Mouse (Mus musculus): Measurements from ENCODE around the gene 2310034G01Rik. TPM values are rescaled to one million over a fixed set of nuclear protein-coding genes. Genes with fewer than 3 reads are reported as not detected.

Gene 2310034G01Rik
- 1.2 and 1.8 TPM in 2 replicates for polyA plus RNA-seq (2014; fragmentation: Nextera tagmentation; extraction: Ambion mirVana)

GRCm38 (mm10) chr19:46350168-46350932 is at the start of gene 2310034G01Rik:
2310034G01Rik (minus strand) TSS chr19:46350302.
- DNase-seq (ENCODE audit: low spot score) (no peak), ATAC-seq (ENCODE audit: insufficient number of reproducible peaks, low FRiP score, low TSS enrichment, low read depth) (no peak)
- peak within 1 kb of the TSS; percentile 73 for H3K4me2 ChIP-seq (ENCODE audit: low read depth, severe bottlenecking)
- H3K9ac ChIP-seq (ENCODE audit: low read length): peak within 1 kb of the TSS; percentile 72
- no peak within 1 kb of the TSS for H3K27ac ChIP-seq (replicated peaks; ENCODE audit: low read depth, low read length)
- H3K27me3 ChIP-seq (ENCODE audit: control insufficient read depth, insufficient read depth, low read length): 0 out of 2 replicates have a peak, but pooled peaks cover 6% of the 10 kb centered on the region
- H3K4me1 ChIP-seq (ENCODE audit: control insufficient read depth, insufficient read depth, low read length): no peaks in the 10 kb centered on the region
- no peaks in the 10 kb centered on the region for H3K36me3 ChIP-seq (ENCODE audit: control insufficient read depth, insufficient read depth, low read length)
- WGBS: 56% methylated on average over 10 of the region's 10 CpGs
- no peaks in the 10 kb centered on the region for H3K9me3 ChIP-seq (ENCODE audit: control insufficient read depth, low read length)
- H3K4me3 ChIP-seq (ENCODE audit: low read depth, low read length): peak within 1 kb of the TSS; percentile 53

- DNase-seq (ENCODE audit: low spot score) (no peak), ATAC-seq (ENCODE audit: insufficient number of reproducible peaks, low FRiP score, low TSS enrichment, low read depth) (no peak)
- Histone ChIP-seq H3K4me2 (ENCODE audit: low read depth, severe bottlenecking) (no peak overlapping the region), H3K27ac (replicated peaks; ENCODE audit: low read depth, low read length) (no peak overlapping the region), H3K27me3 (ENCODE audit: control insufficient read depth, insufficient read depth, low read length) (no peaks in the 10 kb centered on the region), H3K9ac (ENCODE audit: low read length) (no peak overlapping the region), H3K4me1 (ENCODE audit: control insufficient read depth, insufficient read depth, low read length) (peaks cover 16% of the 10 kb centered on the region), H3K36me3 (ENCODE audit: control insufficient read depth, insufficient read depth, low read length) (peaks cover 14% of the 10 kb centered on the region), H3K9me3 (ENCODE audit: control insufficient read depth, low read length) (no peaks in the 10 kb centered on the region), H3K4me3 (ENCODE audit: low read depth, low read length) (no peak overlapping the region)
- 39% methylated on average over 7 of the region's 7 CpGs for WGBS
Measured at GRCm38 (mm10) chr19:46399886-46400285, 49.8 kb upstream of the 2310034G01Rik start.

- Histone ChIP-seq H3K4me3 (ENCODE audit: low read depth, low read length) (no peak overlapping the region), H3K27me3 (ENCODE audit: control insufficient read depth, insufficient read depth, low read length) (no peaks in the 10 kb centered on the region), H3K9me3 (ENCODE audit: control insufficient read depth, low read length) (no peaks in the 10 kb centered on the region), H3K9ac (ENCODE audit: low read length) (no peak overlapping the region), H3K4me2 (ENCODE audit: low read depth, severe bottlenecking) (no peak overlapping the region), H3K36me3 (ENCODE audit: control insufficient read depth, insufficient read depth, low read length) (peaks cover 12% of the 10 kb centered on the region), H3K27ac (replicated peaks; ENCODE audit: low read depth, low read length) (no peak overlapping the region), H3K4me1 (ENCODE audit: control insufficient read depth, insufficient read depth, low read length) (peaks cover 17% of the 10 kb centered on the region)
- no peak for ATAC-seq (ENCODE audit: insufficient number of reproducible peaks, low FRiP score, low TSS enrichment, low read depth)
- DNase-seq (ENCODE audit: low spot score): no peak
- 83% methylated on average over 6 of the region's 6 CpGs for WGBS
Measured at GRCm38 (mm10) chr19:46399372-46399771, 49.3 kb upstream of the 2310034G01Rik start.

- WGBS: 53% methylated on average over 3 of the region's 3 CpGs
- Histone ChIP-seq H3K27me3 (ENCODE audit: control insufficient read depth, insufficient read depth, low read length) (no peaks in the 10 kb centered on the region), H3K36me3 (ENCODE audit: control insufficient read depth, insufficient read depth, low read length) (peaks cover 7% of the 10 kb centered on the region), H3K9ac (ENCODE audit: low read length) (no peak overlapping the region), H3K4me2 (ENCODE audit: low read depth, severe bottlenecking) (peak overlapping the region; percentile 71; the same call in 1 of the 2 replicates), H3K4me3 (ENCODE audit: low read depth, low read length) (peak overlapping the region; percentile 84), H3K4me1 (ENCODE audit: control insufficient read depth, insufficient read depth, low read length) (peaks cover 21% of the 10 kb centered on the region), H3K9me3 (ENCODE audit: control insufficient read depth, low read length) (no peaks in the 10 kb centered on the region), H3K27ac (replicated peaks; ENCODE audit: low read depth, low read length) (no peak overlapping the region)
- DNase-seq (ENCODE audit: low spot score) (no peak), ATAC-seq (ENCODE audit: insufficient number of reproducible peaks, low FRiP score, low TSS enrichment, low read depth) (no peak)
Measured at GRCm38 (mm10) chr19:46398401-46398800, 48.3 kb upstream of the 2310034G01Rik start.

- under 1% methylated on average over 18 of the region's 19 CpGs for WGBS
Measured at GRCm38 (mm10) chr19:46397436-46398001, 47.4 kb upstream of the 2310034G01Rik start.

GRCm38 (mm10) chr19:46396686-46397435 is 46.8 kb upstream of the 2310034G01Rik start, which contains the start of gene Sufu:
Sufu (plus strand) TSS chr19:46396896.
- Histone ChIP-seq H3K27me3 (ENCODE audit: control insufficient read depth, insufficient read depth, low read length) (no peaks in the 10 kb centered on the region), H3K9me3 (ENCODE audit: control insufficient read depth, low read length) (no peaks in the 10 kb centered on the region), H3K4me3 (ENCODE audit: low read depth, low read length) (peak within 1 kb of the TSS; percentile 84), H3K4me1 (ENCODE audit: control insufficient read depth, insufficient read depth, low read length) (peaks cover 21% of the 10 kb centered on the region), H3K9ac (ENCODE audit: low read length) (peak within 1 kb of the TSS; percentile 83), H3K27ac (replicated peaks; ENCODE audit: low read depth, low read length) (peak within 1 kb of the TSS; percentile 81), H3K36me3 (ENCODE audit: control insufficient read depth, insufficient read depth, low read length) (peaks cover 2% of the 10 kb centered on the region; the same call in 1 of the 2 replicates), H3K4me2 (ENCODE audit: low read depth, severe bottlenecking) (peak within 1 kb of the TSS; percentile 71)
- under 1% methylated on average over 57 of the region's 57 CpGs for WGBS
- peak; percentile 99 for DNase-seq (ENCODE audit: low spot score)
- peak; percentile 88 for ATAC-seq (ENCODE audit: insufficient number of reproducible peaks, low FRiP score, low TSS enrichment, low read depth)

More at GRCm38 (mm10) chr19:46397436-46398001, 47.4 kb upstream of the 2310034G01Rik start:
- peak overlapping the region; percentile 81 for H3K27ac ChIP-seq (replicated peaks; ENCODE audit: low read depth, low read length)
- no peaks in the 10 kb centered on the region for H3K9me3 ChIP-seq (ENCODE audit: control insufficient read depth, low read length)
- peak overlapping the region; percentile 84 for H3K4me3 ChIP-seq (ENCODE audit: low read depth, low read length)
- peak overlapping the region; percentile 83 for H3K9ac ChIP-seq (ENCODE audit: low read length)
- H3K36me3 ChIP-seq (ENCODE audit: control insufficient read depth, insufficient read depth, low read length): peaks cover 2% of the 10 kb centered on the region; the same call in 1 of the 2 replicates
- peaks cover 21% of the 10 kb centered on the region for H3K4me1 ChIP-seq (ENCODE audit: control insufficient read depth, insufficient read depth, low read length)
- ATAC-seq (ENCODE audit: insufficient number of reproducible peaks, low FRiP score, low TSS enrichment, low read depth) (no peak), DNase-seq (ENCODE audit: low spot score) (peak; percentile 48)
- H3K27me3 ChIP-seq (ENCODE audit: control insufficient read depth, insufficient read depth, low read length): no peaks in the 10 kb centered on the region
- H3K4me2 ChIP-seq (ENCODE audit: low read depth, severe bottlenecking): peak overlapping the region; percentile 71

GRCm38 (mm10) chr19:46396109-46396508 is 46.0 kb upstream of the 2310034G01Rik start:
- no peaks in the 10 kb centered on the region for H3K9me3 ChIP-seq (ENCODE audit: control insufficient read depth, low read length)
- no peaks in the 10 kb centered on the region; the same call in 1 of the 2 replicates for H3K36me3 ChIP-seq (ENCODE audit: control insufficient read depth, insufficient read depth, low read length)
- no peak for DNase-seq (ENCODE audit: low spot score)
- peaks cover 21% of the 10 kb centered on the region for H3K4me1 ChIP-seq (ENCODE audit: control insufficient read depth, insufficient read depth, low read length)
- 14% methylated on average over 8 of the region's 8 CpGs for WGBS
- peak overlapping the region; percentile 57; the same call in 1 of the 2 replicates for H3K4me2 ChIP-seq (ENCODE audit: low read depth, severe bottlenecking)
- peak overlapping the region; percentile 83 for H3K4me3 ChIP-seq (ENCODE audit: low read depth, low read length)
- H3K9ac ChIP-seq (ENCODE audit: low read length): no peak overlapping the region
- no peak overlapping the region for H3K27ac ChIP-seq (replicated peaks; ENCODE audit: low read depth, low read length)
- ATAC-seq (ENCODE audit: insufficient number of reproducible peaks, low FRiP score, low TSS enrichment, low read depth): no peak
- H3K27me3 ChIP-seq (ENCODE audit: control insufficient read depth, insufficient read depth, low read length): no peaks in the 10 kb centered on the region
